Mouse (Mus musculus) heart, postnatal 0 days (tissue): ENCODE results near the gene Serpina5.

Source experiments
- CTCF ChIP-seq: IDR thresholded peaks from 2 replicates; pipeline ENCODE4 v1.5.1; 2016; ENCODE audit warnings: antibody characterized with exemption, control low read depth, low read depth
- EP300 ChIP-seq: IDR thresholded peaks from 2 replicates; pipeline ENCODE4 v1.6.1; 2016; ENCODE audit warnings: antibody characterized with exemption, low read depth

DNA sequence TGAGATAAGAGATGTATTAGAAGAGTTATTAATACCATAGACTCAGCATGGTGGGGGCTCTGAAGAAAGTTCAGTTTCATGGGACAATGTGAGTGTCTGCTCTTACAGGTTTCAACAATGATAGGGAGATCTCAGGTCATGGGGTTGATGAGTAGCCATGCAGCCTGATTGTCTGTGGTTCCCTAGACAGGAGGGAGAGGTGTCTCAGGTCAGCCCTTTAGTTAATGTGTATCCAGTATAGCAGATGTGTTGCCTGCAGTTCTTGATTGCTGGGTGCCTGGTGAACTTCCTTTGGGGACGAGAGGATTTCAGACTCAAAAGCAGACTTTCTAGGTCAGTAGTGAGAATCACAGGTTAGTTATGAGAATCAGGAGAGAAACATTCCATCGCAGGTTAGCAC, 7.6 kb downstream of the Serpina5 start:
- no peak for TF ChIP-seq CTCF
- no peak for TF ChIP-seq EP300
